Mouse (Mus musculus) 416B (cell line): ENCODE data around the gene Trappc6a.
"Not testable (repeated sequence)": the region's sequence is repeated elsewhere in the genome, so short reads cannot be mapped to it uniquely, and the experiment has no call there.

ENCODE experiments used
- DNase-seq: peaks from one replicate; pipeline ENCODE4 v3.0.0; 2011; ENCODE audit warnings: low read depth

Gene Trappc6a

DNA sequence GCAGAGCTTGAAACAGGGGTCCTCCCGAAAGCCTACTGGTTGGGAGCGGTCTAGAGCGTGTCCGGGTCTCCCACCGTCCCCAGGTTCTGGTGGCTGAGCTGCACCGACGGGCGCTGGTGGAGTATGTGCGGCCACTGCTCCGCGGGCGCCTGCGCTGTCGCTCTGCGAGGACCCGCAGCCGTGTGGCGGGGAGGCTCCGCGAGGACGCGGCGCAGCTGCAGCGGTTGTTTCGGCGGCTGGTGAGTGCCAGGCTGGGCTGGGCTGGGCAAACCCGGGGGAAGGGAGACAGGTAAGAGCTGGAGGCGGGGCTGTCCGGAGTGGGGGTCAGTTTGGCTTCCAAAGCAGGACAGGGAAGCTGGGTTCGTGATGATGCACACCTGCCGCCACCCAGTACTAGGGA, 18.7 kb upstream of the Trappc6a start:
- no peak for DNase-seq

DNA sequence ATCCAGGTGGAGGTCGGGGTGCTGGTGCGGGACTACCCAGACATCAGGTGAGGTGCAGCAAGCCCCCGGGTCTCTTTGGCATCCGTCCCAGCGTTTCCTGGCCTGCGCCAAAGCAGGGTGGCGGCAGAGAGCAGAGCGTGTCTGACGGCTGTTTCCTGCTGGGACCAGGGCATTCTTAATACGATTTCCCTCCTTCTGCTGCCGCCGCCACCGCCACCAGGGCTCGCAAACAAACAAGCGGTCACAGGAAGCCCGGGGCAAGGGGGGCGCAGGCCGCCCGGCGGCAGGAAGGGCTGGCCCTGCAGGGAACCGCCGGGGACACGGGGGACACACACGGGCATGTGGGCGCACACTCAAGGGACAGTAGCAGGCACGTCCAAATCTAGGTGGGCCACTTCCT, 16.5 kb upstream of the Trappc6a start:
- peak; percentile 74 for DNase-seq

DNA sequence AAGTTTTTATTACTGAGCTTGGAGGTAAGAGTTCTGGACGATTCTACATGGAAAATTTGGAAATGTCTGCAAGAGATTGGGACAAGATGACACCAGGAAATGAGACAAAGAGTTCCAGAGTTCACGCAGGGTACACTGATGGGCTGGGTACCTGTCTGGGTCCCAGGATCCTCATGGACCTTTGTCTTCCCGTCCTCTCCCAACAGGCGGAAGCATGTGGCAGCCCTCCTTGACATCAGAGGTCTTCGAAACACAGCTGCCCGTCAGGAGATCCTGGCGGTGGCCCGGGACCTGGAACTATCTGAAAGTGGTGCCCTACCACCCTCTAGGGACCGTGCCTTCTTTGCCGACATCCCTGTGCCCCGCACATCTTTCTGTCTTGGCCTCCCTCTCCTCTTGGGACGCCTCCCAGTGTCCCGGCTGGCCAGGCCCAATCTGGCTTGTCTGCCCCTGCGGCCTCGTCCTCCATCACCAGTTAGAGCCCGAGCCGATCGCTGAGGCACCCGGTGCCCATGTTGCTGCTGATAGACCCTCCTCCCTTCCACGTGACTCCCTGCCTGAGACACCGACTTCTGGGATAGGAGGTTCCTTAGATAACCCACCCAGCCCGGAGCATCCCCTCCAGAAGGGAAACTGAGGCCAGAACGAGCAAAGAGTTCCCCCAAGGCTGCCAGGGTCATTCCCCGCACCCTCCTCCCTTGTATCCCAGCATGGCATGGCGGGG, 13.3 kb upstream of the Trappc6a start:
- no peak for DNase-seq

DNA sequence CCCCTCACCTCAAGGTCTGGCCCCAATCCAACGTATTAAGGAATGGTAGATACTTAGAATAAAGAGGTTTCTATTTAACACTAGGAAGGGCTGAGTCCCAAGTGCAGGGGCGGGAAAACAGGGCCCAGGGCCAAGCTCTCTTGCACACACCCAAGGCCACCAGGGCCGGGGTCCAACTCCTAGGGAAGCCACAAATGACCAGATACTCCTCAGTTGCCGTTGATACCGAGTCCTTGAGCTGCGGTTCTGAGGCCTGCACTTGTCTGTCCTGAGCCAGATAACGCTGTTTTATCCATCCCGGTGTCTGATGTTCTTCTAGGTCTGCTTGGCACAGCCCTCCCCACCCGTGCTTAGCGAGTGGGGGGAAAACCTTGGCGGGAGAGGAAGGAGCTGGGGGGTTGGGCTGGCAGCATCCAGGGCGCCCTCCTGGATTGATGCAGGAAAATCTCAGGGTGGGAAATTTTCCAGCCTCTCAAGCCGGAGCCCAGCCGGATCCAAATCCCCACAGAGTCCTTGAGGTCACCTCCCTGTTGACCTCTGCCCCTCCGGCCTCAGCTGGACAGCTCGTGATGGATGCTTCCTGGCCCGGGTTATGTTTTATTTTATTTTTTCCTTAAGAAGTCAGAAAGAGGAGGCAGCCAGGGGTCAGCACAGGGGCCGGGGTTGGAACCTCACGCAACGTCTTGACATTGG, 12.5 kb upstream of the Trappc6a start:
- no peak for DNase-seq

DNA sequence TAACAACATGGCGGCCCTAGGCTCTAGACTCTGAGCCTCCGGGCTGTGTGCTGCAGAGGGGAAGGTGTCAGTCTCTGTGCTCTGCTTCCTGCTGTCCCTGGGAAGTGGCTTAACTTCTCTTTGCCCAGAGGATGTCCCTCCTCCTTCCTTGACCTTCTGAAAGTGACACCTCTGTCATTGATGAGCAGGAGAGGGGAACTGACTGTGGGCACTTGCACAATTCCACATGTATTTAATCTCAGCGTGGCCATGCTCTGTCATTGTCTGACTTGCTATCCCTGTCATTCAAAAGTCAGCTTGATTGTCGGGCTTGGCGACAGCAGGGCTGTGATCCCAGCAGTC, 12.0 kb upstream of the Trappc6a start:
- DNase-seq, result peak; percentile 55

DNA sequence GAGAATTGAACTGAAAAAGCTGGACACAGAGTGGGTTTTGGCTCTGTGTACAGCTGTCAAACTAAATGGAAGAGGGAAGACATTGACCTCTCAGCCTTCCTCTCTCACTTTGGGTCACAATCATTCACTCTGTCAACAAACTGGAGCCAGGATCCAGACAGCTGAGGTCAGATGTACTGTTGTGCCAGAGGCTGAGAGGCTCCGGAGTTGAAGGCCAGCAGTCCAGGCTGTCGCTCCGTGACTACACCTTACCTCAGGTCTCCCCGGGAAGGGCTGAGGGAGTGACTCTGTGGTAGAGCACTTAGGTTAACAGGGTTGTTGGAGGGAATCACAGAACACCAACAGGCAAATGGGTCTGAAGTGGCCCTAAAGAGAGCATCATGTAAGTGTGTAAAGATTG, 9.9 kb upstream of the Trappc6a start:
- no peak for DNase-seq

DNA sequence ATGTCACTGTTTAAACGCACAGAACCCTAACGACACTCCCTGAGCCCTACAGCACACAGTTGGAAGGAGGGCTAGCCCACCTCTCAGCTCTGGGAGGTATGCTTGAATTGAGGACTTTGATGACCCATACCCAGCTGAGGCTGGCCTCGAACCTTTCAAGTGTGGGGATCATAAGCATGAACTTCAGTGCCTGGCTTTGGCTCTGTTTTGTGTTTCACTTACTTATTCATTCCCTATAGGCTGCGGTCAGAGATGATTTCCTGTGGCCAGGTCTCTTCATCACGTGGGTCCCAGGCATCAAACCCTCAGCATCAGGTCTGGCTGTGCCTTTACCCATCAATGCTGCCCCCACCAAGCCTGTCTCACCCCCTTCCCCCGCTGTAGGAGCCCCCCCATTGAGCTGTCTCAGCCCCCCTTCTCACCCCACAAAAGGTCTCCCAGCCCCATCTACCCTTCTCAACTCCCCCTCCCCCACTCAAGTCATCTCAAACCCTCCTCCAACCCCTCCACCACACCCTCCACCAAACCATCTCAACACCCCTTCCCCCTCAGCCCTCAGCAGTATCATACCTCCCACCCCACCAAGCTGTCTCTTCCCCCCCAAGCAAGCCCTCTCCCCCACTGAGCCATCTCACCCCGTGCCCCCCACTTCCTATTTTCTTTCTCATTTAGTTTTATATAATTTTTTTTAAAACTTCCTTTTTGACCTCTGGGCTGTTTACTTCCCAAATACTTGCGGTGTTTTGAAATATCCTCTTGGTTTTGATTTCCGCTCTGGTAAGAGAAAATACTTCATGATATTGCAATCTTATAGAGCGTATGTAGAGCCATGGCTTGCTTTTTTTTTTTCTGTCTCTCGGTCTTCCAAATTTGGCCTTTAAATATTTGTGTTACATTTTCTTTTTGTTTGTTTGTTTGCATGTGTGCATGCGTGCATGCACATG, 7.5 kb upstream of the Trappc6a start:
- peak; percentile 93 for DNase-seq

DNA sequence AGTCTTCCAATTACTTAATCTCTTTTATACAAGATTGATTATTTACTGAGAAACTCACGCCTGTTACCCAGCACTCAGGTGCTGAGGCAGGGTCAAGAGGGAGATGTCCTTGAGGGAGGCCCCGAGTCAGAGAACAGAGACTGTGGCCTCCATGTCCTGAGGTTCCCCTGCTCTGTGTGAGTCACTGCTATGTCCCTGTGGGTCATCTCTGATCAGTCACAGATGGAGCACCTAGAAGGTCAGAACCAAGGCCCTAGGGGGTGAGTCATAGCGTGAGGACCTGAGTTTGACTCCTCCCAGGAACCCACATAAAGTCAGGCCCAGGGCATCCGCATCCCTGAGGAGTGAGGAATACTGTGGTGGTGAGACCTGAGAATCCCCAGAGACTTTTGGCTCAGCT, 6.5 kb upstream of the Trappc6a start:
- peak; percentile 92 for DNase-seq

DNA sequence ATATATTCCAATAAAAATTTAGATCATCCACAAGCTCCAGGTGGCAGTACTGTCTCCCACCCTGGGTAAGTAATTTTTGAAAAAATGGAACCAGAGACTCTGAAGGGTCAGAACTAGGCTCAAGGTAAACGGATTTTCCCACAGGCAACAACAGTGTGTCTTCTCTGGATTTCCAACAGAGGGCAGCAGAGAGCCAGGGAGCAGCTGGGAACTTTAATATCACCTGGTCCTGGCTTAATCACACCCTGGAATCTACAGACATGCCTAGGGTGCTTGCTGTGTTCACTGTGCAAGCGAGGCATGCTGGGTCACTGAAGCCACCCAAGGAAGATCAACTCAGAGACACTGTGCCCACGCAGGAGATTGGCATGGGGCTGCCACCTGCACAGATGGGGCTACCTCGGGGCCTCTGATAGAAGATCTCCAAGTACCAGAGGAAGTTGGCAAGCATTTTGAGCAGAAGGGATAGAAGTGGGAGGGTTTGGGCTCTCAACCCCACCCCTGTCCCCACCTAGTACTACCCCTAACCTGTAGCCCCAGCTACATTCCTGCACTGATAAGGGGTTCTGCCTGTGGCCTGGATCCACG, 4.6 kb upstream of the Trappc6a start:
- DNase-seq, result peak; percentile 72

DNA sequence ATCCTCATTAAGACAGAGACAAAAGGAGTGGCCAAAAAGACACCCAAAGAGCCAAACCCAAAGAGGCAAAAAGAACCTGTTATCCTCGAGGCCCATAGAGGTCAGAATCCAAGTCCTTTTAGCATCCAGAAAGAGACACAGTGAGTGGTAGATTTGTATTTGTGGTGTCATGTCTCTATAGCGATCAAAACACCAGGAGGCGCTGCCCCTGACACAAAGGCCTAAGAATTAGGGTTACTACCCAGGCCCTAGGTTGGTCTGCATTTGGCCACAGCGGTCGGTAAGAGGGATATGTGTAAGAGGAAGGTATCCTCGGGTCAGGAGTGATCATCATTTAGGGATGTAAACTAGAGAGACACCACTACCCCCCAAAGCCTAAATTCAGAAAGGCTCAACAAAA, 1.9 kb upstream of the Trappc6a start:
- DNase-seq, result peak; percentile 43

DNA sequence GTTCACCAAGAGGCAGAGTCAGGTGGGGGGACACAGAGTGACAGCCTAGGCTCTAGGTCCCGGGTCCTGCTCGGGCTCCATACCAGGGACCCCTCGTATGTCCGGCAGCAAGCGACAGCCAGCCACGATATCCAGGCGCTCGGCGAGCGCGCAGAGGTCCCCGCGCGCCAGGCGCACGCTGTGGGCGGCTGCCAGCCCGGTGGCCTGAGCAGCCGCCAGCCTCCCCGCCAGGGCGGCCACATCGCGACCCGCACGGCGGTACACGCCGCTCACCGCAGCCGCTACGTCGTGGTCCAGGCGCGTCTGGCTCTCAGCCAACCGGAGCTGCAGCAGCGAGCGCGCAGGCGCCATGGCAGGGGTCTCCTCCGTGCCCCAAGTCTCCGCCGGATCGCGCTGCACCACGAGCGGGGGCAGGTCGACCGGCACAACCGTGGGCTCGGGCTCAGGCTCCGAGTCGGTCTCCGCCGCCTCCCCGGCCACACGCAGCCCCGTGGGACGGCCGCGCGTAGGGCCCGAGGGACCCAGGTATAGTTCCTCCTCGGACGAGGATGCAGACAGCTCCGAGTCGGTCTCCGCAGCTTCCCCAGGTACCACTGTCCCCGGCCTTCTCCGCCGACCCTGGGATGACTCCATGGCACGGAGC, 1.1 kb upstream of the Trappc6a start:
- no peak for DNase-seq

DNA sequence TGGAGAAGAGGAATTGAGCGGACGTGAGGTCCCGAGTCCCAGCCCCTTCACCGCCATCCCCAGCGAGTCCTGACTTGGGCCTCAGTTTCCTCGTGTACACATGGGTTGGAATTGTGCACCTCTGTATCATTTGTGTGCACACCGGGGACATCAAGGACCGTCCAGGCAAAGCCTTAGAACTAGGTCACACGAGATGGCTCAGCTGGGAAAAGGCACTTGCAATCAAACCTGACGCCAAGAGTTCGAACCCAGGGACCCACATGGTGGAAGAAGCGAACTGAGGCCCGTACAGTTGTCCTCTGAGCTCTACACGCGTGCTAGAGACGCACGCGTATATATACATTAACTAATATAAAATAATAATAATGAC, 598 bp upstream of the Trappc6a start:
- no peak for DNase-seq

DNA sequence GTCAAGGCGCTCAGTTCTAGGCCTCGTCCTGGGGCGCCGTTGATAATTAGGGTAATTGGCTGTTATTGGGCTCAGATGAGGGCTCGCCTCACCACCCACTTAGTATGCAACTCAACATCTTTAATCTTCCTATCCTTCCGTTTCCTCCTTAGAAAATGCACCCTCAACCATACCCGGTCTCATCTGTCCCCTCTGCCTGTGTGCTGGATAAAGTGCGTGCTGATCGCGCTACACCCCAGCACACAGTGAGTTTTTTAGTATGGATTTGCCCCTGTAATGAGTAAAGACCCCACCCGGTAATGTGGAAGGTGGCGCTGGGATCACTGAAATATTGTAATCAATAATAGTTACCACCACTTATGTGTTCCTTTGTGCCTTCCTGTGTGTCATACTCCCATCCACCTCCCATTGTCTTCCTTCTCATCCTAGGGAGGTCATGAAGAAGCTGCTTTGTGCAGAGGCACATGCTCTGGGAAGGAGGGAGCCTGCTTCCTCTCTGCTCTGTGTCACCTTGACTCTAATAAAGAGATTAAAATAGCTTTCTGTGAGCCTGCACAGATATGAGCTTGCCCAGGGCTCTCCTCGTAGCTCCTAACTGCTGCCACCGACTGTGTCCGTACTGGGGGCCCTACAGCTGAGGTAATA, 851 bp downstream of the Trappc6a start:
- no peak for DNase-seq

DNA sequence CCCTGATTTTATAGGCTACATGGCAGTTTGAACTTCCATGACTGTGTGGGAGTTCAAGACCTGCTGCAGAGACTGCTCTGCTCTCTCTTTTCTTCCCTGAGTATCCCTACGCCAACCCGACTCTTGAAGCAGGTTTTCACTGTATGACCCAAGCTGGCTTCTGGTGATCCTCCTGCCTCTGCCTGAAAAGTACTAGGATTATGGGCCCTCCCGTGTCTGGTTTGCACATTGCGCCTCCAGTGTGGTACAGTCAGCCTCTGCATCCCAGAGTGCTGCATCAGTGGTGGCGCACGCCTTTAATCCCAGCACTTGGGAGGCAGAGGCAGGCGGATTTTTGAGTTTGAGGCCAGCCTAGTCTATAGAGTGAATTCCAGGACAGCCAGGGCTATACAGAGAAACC, 1.6 kb downstream of the Trappc6a start:
- peak; percentile 42 for DNase-seq

DNA sequence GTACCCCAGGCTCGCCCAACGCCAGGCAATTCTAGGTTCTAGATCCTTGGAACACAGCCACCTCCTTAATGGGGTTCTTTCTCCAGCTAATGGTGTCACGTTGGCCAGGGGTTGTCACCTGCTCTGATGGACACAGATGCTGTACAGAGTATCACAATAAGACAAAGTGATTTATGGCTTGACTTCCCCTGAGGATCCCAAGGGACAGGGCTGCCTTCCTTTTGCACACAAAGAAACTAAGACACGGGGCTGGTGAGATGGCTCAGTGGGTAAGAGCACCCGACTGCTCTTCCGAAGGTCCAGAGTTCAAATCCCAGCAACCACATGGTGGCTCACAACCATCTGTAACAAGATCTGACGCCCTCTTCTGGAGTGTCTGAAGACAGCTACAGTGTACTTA, 3.7 kb downstream of the Trappc6a start:
- not testable (repeated sequence) for DNase-seq

DNA sequence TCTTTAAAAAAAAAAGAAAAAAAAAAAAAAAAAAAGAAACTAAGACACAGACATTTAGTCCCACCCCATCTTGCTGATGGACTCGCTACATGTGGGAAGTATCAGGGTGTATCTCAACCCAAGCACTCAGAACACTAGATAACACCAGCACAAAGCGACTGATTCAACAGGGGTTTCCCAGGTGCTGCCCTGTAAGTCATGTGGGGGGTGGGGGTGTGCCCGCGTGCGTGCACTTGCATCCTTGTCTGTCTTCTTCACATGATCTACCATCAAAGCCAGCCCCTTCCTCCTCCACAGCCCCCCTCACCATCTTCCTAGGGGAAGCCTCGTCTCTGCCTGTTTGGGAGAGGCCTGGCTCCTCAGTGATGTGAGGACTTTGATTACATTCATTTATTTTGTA, 4.2 kb downstream of the Trappc6a start:
- no peak for DNase-seq

DNA sequence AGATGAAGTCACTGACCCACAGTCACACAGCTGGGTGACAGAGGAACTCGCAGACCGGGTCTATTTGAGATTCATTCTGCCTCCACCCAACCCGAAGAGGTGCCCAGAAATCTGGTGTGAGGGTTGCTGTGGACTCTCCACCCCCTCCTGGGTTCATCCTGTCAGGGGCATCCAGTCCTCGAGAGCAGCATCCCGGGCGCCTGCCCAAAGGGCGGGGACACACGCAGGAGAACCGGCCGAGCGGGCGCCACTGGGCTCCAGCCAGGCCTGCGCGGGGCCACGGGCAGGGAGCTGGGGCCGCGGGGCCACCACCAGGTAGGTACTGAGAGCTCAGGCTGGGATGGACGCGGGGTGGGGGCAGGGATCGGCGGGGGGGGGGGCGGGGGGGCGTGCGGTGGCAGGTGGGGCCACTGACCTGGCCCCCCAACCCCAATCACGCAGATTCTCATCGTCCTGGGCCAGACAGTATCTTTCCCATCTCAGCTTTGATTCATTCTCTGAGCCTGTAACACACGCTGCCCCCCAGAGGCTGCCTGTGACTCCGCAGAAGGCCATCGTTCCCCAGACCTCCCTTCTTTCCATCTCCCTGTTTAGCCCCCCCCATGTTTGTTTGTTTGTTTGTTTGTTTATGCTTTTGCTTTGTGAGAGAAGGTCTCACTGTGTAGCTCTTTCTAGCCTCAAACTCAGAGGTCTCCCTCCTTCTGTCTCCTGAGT, 9.6 kb downstream of the Trappc6a start, which contains the start of gene Nkpd1:
Gene Nkpd1, plus strand, starts transcription at position 187 of the 714 bp plus-strand sequence.
- DNase-seq, result no peak

DNA sequence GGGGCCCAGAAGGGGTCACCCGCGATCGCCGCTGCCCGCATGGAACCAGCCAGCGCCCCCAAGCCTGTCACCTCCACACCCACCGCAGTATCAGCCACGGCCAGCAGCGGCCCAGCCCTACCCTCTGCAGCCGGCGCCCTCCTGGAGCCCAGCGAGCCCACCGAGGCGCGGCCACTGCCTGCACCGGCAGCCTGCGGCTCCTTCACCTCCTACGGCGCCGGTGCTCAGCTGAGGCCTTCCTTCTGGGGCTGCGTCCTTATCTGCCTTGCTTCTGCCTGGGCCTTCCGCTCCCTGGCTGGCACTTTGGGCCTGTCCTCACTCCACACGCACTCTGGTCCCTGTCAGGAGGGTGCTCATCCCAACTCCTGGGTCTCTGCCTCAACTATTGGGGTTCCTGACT, 11.8 kb downstream of the Trappc6a start:
- DNase-seq, result no peak

DNA sequence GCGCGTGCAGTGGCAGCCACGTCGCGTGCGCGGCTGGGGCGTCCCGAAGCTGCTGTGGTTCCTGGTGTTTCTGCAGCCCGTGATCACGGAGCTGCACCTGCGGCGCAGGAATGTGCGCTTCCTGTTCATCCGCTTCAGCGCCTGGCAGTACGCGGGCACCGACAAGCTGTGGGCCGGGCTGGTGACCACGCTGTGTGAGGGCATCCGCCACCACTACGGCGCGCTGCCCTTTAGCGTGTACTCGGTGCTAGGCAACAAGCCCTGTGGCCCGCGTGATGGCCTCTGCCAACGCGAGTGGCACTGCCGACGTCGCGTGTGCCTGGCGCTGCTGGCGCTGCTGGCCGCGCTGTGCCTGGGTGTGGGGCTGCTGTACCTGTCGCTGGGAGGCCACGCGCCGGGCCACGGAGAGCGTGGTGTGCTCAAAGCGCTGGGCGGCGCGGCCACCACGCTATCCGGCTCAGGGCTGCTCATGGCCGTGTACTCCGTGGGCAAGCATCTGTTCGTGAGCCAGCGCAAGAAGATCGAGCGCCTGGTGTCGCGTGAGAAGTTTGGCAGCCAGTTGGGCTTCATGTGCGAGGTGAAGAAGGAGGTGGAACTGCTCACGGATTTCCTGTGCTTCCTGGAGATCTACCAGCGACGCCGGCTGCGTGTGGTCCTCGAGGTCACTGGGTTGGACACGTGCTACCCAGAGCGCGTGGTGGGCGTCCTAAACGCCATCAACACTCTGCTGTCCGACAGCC, 15.0 kb downstream of the Trappc6a start:
- no peak for DNase-seq
